Mouse (Mus musculus) urinary bladder, postnatal 10 days (tissue): Measurements from ENCODE around the gene Spata31d1a.
"Not testable (repeated sequence)": the region's sequence is repeated elsewhere in the genome, so short reads cannot be mapped to it uniquely, and the experiment has no call there.

Experiments
- DNase-seq: peaks from one replicate; pipeline ENCODE4 v3.0.0; 2022; ENCODE audit warnings: low spot score

Spata31d1a gene

DNA sequence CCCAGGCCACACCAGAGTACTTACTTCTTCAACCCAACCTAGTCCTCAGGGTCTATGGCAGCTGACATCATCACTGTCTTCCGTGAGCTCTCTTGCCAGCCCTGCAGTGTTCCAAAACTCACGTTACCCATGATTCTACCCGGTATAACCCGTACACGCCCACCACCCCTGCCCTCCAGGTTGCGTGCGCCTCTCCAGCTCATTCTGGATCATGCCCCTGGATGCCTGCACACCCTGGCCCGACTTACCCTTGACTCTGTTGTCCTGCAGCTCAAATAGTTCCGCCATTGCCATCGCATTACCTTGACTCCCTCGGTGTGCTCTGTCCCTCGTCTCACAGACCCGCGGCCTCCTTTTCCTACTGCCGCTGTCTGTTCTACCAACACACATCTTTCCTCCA is at the start of gene Spata31d1a:
Gene Spata31d1a (minus strand): TSS at position 101 of the 400 bp plus-strand sequence.
- no peak for DNase-seq

- no peak for DNase-seq
These were observed 46.8 kb upstream of the Spata31d1a start for GRCm38 (mm10) chr13:59756906-59757305.

GRCm38 (mm10) chr13:59750310-59750709 is 40.2 kb upstream of the Spata31d1a start:
- no peak for DNase-seq

GRCm38 (mm10) chr13:59746711-59747110 is 36.6 kb upstream of the Spata31d1a start, which contains the start of gene 1700014D04Rik:
TSS of gene 1700014D04Rik (minus strand) at chr13:59746752.
- no peak for DNase-seq

- no peak for DNase-seq
These were observed 36.0 kb upstream of the Spata31d1a start for GRCm38 (mm10) chr13:59746164-59746563.

DNA sequence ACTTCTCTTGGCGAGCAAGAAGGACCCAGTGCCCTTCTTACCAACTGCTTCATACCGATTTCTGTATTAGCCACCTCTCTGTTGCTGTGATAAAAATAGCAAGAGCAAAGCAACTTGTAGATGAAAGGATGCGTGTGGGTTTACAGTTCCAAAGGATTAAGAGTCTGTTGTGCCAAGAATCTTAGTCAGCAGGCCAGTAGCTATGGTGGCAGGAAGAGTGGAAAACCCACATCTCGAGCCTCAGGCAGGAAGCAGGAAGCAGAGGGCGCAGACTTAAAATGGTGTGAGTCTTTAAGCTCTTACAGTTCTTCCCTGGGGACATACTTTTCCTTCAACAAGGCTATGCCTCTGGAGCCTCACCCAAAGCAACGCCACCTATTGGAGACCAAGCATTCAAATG is 35.3 kb upstream of the Spata31d1a start:
- DNase-seq: no peak

DNA sequence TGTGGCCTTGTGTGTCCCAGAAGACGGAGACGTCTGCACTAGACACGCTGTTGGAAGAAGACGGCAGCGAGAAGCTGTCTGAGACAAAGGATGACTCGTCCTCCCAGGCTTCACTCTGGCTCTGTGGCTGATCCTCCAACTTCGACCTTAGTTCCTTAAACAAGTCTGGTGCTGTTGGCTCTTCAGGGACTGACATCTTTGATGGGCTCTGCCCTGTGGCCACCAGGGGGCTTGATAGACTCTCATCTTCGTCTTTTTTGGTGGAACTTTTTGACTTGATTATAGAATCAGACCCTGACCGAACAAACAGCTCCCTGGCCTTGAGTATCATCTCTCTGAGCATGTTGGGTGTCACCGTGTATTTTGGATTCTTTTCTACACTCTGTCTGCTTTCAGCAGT is 31.6 kb upstream of the Spata31d1a start:
- no peak for DNase-seq

DNA sequence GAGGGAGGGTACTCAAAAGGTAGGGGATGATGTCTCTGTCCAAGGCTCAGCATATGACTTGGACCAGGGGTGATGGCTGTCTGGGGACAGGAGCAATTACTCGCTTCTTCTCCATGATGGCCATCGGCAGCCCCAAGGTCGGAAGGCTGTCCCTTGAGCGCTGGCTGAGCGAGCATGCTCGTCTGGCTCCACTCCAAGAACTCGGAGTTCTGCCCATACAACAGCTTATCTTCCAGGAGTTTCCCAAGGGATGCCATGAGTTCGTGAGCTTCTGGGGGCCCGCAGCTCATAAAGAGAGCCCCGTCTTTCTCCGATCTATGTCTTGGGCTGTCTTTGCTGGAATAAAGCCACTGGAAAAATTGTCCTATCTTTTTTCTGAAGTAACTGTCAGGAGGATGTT is 31.0 kb upstream of the Spata31d1a start:
- no peak for DNase-seq

DNA sequence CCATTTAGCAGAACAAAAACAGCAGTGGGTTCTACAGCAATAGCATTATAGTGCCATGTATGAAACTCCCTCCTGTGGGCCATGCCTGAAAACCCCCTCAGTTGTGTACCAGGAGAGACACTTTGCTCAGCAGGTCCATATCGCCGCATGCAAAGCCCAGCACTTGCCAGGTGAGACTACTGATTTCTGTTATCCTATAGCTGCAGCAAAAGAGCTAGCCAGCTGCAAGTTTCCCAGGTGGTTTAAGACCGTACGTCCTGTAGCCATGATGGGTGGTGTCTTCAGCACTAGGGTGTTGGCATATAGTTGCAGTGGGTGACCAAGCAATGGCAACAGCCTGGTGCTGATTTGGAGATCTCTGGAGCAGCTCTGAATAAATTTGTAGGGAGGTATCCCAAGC is 29.3 kb upstream of the Spata31d1a start:
- DNase-seq: no peak

- DNase-seq: no peak
These were observed 28.3 kb upstream of the Spata31d1a start for GRCm38 (mm10) chr13:59738455-59738854.

DNA sequence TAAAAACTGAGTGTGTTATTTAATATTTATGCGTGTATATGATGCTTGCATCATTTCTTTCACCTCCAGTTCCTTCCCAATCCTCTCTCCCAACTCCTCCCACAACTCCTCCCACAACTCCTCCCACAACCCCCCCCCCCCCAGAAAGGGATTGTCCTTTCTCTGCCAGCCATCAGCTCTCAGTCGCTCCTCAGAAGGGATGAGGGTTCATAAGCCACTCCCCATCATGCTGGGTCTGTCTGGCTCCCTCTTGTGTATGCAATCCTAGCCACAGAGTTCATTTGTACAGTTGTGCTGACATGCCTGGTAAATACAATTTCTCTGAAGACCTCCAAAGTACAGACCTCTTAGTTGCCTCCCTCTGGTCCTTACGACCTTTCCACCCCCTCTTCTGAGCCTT is 25.1 kb upstream of the Spata31d1a start:
- no peak for DNase-seq

GRCm38 (mm10) chr13:59734347-59734746 is 24.2 kb upstream of the Spata31d1a start:
- DNase-seq: not testable (repeated sequence)

DNA sequence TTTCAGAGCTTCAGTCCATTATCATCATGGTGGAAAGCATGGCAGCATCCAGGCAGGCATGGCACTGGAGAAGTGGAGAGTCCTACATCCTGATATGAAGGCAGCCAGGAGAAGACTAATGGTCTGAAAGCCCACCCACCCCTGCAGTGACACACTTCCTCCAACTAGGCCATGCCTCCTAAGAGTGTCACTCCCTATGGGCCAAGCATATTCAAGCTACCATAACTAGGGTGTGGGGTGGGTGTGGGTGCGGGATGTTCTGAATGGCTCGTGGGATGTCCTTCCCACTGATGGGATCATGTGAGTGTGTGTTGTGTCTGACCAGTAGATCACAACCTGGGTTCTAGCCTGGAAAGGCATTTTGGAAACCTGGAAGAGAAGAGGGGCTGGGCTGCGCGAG is 23.8 kb upstream of the Spata31d1a start:
- DNase-seq: no peak

- no peak for DNase-seq
These were observed 21.5 kb upstream of the Spata31d1a start, which contains the start of gene Spata31d1d for GRCm38 (mm10) chr13:59731652-59732051. TSS of gene Spata31d1d (minus strand) at chr13:59731752.

- DNase-seq: no peak
These were observed 18.4 kb upstream of the Spata31d1a start for GRCm38 (mm10) chr13:59728378-59729093.

DNA sequence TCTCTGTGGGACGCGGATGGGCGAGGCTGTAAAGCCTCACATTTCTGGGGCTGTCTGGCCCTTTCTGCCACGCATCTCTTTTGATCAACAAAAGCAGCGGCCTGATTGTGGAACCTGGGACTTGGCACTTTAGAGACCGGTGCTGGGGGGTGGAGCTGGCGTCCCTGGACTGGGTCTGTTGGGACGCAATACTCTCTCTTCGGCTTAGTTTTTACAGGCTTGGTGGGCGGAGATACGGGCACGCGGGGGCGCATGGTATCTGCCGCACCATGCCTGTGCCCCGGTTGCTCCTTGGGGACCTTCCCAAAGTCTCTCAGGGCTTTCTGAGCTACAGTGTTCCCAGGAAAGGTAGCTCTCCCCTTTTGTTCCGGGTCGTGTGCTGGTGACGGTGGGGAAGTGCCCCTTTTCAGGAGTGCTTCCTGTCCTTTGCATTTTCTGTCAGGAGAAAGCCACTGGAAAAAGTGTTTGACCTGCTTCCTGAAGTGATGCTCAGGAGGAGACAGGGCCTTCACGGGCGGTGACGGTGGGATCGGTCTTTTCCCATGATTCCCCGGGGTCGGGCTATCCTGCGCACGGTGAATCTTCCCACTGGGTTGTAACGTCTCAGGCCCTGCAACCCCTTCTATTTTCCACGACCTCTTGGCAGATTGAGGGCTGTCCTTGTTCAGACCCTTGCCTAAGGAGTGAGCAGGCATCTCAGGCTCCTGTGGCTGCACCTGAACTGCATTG is 16.2 kb upstream of the Spata31d1a start:
- DNase-seq: no peak

DNA sequence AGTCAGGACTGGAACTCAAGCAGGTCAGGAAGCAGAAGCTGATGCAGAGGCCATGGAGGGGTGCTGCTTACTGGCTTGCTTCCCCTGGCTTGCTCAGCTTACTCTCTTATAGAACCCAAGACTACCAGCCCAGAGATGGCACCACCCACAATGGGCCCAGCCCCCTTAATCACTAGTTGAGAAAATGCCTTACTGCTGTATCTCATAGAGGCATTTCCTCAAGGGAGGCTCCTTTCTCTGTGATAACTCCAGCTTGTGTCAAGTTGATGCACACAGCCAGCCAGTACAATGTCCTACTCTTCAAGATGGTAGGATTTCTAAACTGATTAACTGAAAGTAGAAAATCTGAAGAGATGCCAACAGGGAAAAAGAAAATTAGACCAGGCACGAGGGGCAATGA is 12.0 kb upstream of the Spata31d1a start:
- not testable (repeated sequence) for DNase-seq

DNA sequence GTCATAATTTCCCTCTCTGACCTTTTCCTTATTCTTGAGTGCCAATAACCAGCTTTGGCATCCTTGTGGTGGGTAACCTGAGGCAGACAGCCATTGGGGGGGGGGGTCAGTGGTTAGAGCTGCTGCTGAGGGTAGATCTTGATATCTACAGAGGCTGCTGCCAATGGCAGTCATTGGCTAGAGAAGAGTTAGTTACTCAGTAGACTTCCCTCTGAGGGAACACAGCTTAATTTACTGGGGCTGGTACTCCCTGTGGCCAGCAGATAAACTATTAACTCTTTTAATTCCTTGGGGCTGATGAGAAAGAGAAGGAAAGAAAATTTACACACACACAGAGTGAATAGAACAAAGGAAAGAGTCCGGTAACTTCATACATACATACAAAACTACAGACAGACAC is 9.3 kb upstream of the Spata31d1a start:
- DNase-seq: no peak

- not testable (repeated sequence) for DNase-seq
These were observed 8.8 kb upstream of the Spata31d1a start for GRCm38 (mm10) chr13:59718857-59719440.

GRCm38 (mm10) chr13:59713710-59714109 is 3.6 kb upstream of the Spata31d1a start:
- DNase-seq: no peak

- not testable (repeated sequence) for DNase-seq
These were observed 1.9 kb upstream of the Spata31d1a start, which contains the start of gene Spata31d1b for GRCm38 (mm10) chr13:59711984-59712383. TSS of gene Spata31d1b (plus strand) at chr13:59712284.

GRCm38 (mm10) chr13:59704562-59704961 is 5.6 kb downstream of the Spata31d1a start:
- no peak for DNase-seq

DNA sequence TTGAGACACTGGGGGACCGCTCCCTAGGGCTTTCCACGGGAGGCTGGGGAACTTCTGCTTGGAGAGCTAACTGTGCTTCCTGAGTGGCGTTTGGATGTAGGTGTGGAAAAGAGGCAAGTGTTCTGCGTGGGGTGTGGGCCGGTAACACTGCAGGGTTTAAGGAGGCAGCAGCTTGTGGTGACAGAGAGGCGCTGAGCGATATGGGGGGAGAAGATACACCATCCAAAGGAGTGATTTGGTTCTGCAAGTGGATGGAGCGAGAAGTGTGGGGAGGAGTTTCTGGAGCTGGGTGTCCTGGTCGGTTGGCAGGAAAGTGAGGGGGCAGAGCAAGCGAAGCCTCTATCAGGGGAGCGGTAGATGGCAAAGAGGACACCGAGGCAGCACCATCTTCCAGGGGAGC is 6.6 kb downstream of the Spata31d1a start:
- no peak for DNase-seq
